Mouse (Mus musculus) MEL (cell line): ENCODE data around the gene Akt1.

Source experiments
- BHLHE40 ChIP-seq: IDR thresholded peaks from 2 replicates; pipeline ENCODE4 v1.6.1; 2012; ENCODE audit warnings: low read depth, mild to moderate bottlenecking, inconsistent platforms, low read length, improper control_type of control experiment, borderline replicate concordance
- CTCF ChIP-seq, 3 experiments: IDR thresholded peaks in 2 of 3; conservative IDR thresholded peaks in 1 of 3; 2 replicates each; pipeline ENCODE4 v1.5.1; 2011 to 2012; ENCODE audit warnings: low read length in 3 of 3, low read depth in 2 of 3, mild to moderate bottlenecking in 2 of 3, improper control_type of control experiment in 1 of 3, inconsistent platforms in 1 of 3, mixed read lengths in 1 of 3, moderate library complexity in 1 of 3; ENCODE audit not compliant: control insufficient read depth in 1 of 3, insufficient read depth in 1 of 3, poor library complexity in 1 of 3, severe bottlenecking in 1 of 3
- GATA1 ChIP-seq: IDR thresholded peaks from 2 replicates; pipeline ENCODE4 v1.6.1; 2011; ENCODE audit warnings: low read depth, low read length, improper control_type of control experiment
- MYC ChIP-seq: IDR thresholded peaks from 2 replicates; pipeline ENCODE4 v1.6.1; 2011; ENCODE audit warnings: low read depth, mild to moderate bottlenecking, low read length, improper control_type of control experiment, moderate library complexity
- POLR2A ChIP-seq, 2 experiments: IDR thresholded peaks; 2 replicates each; pipeline ENCODE4 v1.6.1; 2011 to 2012; ENCODE audit warnings: low read length in 2 of 2, mild to moderate bottlenecking in 2 of 2, control low read depth in 1 of 2, improper control_type of control experiment in 1 of 2, low read depth in 1 of 2, moderate library complexity in 1 of 2; ENCODE audit not compliant: control insufficient read depth in 1 of 2, insufficient read depth in 1 of 2, poor library complexity in 1 of 2
- POLR2AphosphoS2 ChIP-seq: IDR thresholded peaks from 2 replicates; pipeline ENCODE4 v1.6.1; 2011; ENCODE audit warnings: low read length, improper control_type of control experiment
- TCF12 ChIP-seq: IDR thresholded peaks from 2 replicates; pipeline ENCODE4 v1.6.1; 2014; ENCODE audit warnings: low read depth, mild to moderate bottlenecking, inconsistent platforms, low read length, improper control_type of control experiment, moderate library complexity

- TF ChIP-seq TCF12 (no peak), BHLHE40 (no peak), POLR2A (IDR thresholded peaks at IDR 0.05; ENCODE audit: control insufficient read depth in 1 of 2, insufficient read depth in 1 of 2, low read depth in 1 of 2, low read length in 2 of 2, poor library complexity in 1 of 2) (no peak), CTCF (IDR thresholded peaks at IDR 0.05 in 2 of 3, conservative IDR thresholded peaks at IDR 0.05 in 1 of 3; ENCODE audit: control insufficient read depth in 1 of 3, insufficient read depth in 1 of 3, low read depth in 2 of 3, low read length in 3 of 3, poor library complexity in 1 of 3, severe bottlenecking in 1 of 3) (no peak), POLR2AphosphoS2 (no peak), GATA1 (no peak), MYC (no peak)
Observed at GRCm38 (mm10) chr12:112619686-112620353, 54.9 kb downstream of the Akt1 start, which contains the start of gene Adssl1.
